Mouse (Mus musculus): ENCODE results near the gene Actb. TPM values are rescaled to one million over a fixed set of nuclear protein-coding genes. Genes with fewer than 3 reads are reported as not detected.
A peak's percentile ranks its signal among the peaks of the same experiment; 100 is the strongest.

The Actb gene
- total RNA-seq, 2 experiments from 2014 or later, result 3,167 to 3,215 TPM

DNA sequence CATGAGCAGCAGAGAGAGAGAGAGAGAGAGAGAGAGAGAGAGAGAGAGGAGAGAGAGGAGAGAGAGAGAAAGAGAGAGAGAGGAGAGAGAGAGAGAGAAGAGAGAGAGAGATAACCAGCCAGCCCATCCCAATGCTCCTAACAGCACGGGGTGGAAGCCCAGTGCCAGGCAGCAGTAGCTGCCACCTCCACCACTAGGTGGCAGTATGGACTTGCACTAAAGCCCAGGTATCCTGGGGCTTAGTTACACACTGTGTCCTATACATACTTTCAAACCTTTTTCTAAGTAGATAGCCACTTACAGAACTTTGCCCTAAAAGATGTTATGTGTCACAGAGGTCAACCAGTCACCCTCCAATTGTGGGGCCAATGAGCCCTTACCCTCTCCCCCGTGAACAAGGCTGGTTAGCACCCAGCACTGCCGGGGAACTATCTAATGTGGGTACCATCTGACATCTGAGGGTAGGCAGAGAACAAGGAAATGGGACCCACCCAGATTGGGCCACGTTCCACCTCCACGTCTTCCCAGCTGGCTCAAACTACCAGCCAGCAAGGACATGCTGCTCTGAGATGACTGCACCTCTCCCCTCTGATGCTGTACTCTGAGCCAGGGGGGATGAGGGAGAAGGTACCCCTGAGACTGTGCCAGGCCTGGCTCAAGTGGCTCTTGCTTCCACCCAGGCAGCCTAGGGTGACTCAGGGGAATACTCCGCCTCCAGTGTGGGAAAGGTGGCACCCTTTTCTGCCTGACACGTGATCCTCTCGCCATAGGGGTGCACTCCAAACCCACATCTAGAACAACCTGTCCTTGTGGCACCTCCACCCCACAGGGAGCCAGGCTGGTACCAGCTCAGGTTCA, 27.0 kb downstream of the Actb start:
- peak; percentile 82 to 94 for DNase-seq (ENCODE audit: low spot score in 2 of 2)

DNA sequence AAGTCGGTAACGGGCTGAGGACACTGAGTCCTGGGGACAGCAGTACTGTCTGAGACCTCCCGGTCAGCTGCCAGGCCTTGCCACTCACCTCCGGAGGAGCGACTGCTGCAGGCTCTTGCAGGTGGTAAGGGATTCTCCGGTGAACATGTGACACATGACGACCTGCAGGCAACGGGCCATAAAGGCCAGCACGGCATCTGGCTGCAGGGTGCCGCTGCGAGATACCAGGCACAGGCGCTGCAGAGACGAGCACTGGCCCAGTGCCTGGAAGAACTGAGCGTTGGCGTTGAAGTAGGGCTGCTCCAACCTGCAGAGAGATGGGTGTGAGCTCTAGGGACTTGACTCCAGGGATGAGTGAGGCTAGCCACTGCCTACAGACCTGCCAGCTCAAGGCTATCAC, 28.0 kb downstream of the Actb start:
- DNase-seq (ENCODE audit: low spot score in 2 of 2), result peak in 1 of 2 experiments; percentile 64

DNA sequence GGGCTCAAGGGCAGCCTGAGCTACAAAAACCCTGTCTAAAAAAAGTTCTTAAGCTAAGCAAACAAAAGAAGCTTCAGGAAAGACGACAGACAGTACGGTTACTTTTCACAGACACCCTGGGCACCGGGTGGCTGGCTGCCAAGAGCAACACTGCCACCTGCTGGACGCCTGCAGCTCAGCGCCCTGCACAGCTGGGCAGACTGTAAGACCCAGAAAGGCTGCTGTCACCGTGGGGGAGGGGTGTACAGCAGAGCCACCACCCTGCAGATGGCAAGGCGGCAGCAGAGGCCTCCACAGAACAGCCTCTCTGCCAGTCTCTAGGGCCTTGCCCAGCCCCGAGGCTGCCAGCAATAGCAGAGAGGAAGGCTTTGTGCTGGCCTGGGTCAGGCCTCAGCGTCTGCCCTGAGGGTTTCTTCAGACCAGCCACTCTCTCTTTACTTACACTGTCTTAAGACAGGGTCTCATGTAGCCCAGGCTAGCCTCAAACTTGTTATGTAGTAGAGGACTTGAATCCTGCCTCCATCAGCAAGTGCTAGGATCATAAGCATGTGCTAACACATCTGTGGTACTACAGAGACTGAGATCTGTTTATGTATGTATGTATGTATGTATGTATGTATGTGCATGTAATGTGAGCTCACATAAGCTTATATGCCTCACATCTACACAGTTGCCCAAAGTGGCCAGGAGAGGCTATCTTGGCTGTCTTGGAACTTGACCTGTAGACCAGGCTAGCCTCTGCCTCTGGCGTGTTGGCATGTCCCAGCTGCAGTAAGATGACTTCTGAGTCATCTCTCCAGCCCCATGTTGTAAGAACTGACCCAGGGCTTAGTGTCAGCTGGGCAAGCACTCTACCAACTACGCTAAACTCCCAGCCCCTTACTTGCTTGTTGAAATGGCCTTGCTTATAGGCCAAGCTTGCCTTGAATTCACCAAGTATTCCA, 28.9 kb downstream of the Actb start:
- peak; percentile 83 to 91 for DNase-seq (ENCODE audit: low spot score in 2 of 2)

DNA sequence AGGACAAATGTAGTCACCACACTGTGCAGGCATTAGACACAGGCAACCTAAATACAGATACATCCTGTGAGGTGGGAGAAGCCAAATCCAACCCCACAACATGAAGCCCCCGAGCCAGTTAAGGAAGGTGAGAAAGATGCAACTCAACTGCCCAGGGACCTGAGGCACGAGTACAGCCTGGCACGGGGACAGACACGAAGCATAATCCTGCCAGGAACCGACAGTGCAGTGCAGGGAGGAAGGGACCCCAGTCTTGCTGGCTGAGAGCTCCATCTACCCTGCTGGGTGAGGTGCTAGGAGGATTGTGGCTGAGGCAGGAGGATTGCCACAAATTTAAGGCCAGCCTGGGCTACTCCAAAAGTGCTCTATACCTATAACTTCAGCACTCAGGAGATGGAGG, 29.7 kb downstream of the Actb start:
- no peak for DNase-seq (ENCODE audit: low spot score in 2 of 2)

DNA sequence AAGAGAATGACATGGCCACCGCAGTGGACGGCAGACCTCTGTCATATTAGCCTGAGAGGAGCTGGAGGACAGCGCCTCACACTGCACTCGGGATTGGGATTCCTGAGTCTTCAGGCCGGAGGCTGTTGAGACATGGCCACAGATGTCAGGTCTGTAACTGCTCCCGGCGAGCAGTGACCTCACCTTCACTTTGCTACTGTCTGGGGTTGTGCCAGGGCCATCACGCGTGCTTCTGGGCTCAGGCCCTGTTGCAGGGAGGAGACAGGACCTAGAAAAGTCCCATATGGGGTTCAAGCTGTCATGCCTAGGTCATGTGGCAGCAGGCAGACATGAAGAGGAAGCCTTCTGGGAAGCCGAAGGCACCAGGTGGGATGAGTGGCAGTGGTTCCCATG, 31.0 kb downstream of the Actb start:
- DNase-seq (ENCODE audit: low spot score in 2 of 2), result no peak

DNA sequence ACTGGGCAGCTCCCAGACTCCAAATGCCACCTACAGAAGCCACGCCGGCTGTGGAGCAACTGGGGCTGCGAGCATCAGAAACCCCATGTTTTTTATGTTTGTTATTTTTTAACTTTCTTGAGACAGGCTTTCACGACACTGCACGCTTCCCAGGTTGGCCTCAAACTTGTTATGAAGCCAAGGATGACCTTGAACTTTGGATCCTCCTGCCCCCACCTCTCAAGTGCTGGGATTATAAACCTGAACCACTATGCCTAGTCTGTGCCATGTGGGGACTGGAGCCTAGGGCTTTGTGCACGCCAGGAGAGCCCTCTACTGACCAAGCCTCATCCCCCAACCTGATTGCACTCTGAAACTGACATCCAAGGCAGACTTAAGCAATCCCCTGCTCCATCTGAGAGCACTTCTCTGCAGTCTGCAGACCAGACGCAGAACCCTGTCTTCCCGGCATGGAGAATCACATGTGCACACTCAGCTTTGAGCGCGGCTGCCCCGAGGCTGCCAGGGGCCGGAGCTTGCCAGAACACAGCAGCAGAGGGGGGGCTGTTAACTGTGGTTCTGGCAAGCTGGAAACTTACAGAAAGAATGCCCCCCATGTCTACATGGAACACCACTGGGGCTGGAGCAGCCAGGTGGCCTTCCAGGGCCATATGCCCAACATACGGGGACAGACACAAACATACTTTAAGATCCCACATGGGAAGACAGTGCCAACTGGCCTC, 31.6 kb downstream of the Actb start:
- DNase-seq (ENCODE audit: low spot score in 2 of 2), result no peak

DNA sequence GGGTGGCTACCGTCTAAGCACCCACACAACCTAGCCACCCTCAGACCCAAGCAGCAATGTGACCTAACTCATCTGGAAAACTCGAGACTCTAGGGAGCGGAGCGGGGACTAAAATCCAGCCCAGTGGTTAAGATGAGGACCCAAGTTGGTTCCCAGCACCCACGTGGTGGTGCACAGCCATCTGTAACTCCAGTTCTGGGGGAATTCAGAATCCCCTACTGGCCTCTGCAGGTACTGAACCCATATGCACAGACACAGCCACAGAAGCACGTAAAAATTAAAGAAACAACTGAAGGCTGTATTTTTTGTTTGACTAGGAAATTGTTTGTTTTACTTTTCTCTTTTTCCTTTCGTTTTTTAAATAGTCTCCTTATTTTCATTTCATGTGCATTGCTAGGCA, 32.8 kb downstream of the Actb start:
- no peak for DNase-seq (ENCODE audit: low spot score in 2 of 2)

DNA sequence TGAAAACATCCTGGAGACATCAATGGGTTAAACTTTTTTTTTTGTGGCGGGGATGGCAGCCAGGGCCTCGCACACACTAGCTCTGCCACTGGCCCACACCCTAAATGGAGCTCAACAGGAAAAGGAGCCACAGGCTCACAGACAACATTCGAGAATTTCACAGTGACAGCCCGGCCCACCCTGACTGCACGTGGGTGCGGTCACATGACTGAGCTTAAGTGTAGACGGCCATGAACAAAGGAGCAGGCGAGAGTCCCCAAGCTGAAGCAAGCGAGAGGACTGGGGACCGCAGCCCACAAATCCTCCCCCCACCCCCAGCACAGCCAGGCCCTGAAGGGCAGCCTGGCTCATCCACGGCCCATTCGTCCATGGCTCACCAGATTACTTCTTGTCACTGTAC, 34.8 kb downstream of the Actb start:
- DNase-seq (ENCODE audit: low spot score in 2 of 2), result no peak

DNA sequence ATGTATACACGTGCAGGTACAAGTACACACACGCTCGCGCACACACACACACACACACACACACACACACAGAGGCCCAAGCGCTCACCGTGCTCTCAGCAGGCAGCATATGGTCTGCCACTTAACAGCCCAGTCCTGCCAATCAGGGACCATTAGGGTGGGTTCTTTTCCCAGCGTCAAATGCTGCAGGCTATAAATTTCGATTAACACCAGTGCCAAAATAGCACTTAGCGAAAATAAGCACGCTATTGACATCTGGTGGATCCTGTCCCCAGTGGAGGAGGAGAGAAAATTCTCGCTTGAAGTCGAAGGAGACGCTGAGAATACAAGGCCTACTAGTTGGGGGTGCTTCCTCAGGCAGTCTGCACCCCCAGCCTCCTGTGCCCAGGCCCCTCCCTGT, 37.1 kb downstream of the Actb start:
- DNase-seq (ENCODE audit: low spot score in 2 of 2), result peak in 1 of 2 experiments; percentile 48

DNA sequence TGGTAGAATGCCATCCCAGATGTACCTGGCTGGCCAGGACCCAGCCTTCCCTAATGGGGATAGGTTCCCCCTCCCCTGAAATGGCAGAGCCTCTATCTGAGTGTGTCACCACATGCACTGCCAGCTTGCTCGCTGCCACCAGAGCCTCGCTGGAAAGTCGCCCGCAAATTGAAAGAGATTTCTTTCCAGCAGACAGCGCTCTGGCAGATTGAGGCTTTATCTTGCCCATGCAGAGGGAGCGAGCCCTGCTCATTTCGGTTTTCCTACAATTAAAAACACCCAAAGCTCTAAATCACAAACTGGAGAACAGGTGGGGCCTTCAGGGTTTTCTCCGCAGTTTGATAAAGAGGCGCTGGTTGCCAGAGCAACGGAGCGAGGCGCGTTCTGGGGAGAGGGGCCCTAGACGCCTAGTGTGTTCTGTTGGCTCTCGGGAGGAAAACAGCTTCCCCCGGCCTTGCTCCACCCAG, 48.8 kb downstream of the Actb start:
- DNase-seq (ENCODE audit: low spot score in 2 of 2), result peak; percentile 85 to 91

DNA sequence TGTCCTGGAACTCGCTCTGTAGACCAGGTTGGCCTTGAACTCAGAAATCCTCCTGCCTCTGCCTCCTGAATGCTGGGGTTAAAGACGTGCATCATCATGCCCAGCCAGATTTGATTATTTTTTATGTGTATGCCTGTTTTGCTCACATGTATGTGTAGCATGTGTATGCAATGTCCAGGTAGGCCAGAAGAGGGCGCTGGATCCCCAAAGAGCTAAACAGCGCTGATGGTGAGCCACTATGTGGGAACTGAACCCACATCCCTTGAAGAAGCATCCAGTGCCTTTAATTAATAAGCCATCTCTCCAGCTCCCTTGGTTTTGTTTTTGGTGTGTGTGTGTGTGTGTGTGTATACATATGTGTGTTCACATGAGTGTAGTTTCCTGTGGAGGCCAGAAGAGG, 50.1 kb downstream of the Actb start:
- DNase-seq (ENCODE audit: low spot score in 2 of 2), result no peak

DNA sequence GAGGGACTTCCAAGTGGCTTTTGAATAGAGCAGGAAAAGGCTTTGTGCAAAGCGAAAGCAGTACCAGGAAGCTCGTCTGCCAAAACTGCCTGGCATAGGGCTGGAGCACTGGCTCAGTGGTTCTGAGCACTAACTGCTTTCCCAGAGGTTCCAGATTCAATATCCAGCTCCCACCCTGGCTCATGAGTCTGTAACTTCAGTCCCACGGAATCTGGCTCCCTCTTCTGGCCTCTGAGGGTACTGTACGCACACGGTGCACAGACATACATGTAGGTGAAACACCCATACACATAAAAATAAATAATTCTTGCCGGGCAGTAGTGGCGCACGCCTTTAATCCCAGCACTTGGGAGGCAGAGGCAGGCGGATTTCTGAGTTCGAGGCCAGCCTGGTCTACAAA, 51.7 kb downstream of the Actb start:
- peak in 1 of 2 experiments; percentile 69 for DNase-seq (ENCODE audit: low spot score in 2 of 2)

DNA sequence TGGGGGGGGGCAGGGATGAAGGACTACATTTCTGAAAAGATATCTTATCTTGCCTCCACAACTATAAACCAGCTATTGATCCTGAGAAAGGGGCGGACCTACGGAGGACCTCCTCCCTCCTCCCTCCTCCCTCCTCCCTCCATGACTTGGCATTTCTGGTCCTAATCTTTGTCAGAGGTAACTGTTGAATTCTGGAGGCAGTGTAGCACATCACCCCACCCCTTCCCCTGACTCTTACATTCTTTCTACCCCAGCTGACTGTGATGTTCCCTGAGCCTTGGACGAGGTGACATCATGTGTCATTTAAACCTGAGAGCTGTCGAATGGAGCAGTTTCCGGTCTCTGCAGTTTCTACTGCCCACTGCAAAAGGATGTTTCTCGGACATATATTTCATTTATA, 53.0 kb downstream of the Actb start:
- DNase-seq (ENCODE audit: low spot score in 2 of 2), result no peak

Other genes with a start within 250 kb of the Actb start
- gene Slc29a4, start 214.2 kb downstream of the Actb start, total RNA-seq (2021), result 10 to 100 TPM; 43.0 to 45.7 TPM
- gene Tnrc18, start 89.1 kb downstream of the Actb start, total RNA-seq (2021), result 100 to 1,000 TPM; 135 to 137 TPM
- gene Fbxl18, start 11.3 kb downstream of the Actb start, total RNA-seq (2021), result 10 to 100 TPM; 33.9 to 37.6 TPM
- 100 to 1,000 TPM; 165 to 188 TPM for gene Fscn1, start 53.6 kb upstream of the Actb start, total RNA-seq (2021)
- gene Rnf216, start 206.2 kb upstream of the Actb start, total RNA-seq (2021), result 10 to 100 TPM; 48.2 to 49.3 TPM
- under 1 TPM in 1 of 2 experiments, not detected in 1; 0.12 TPM for gene Olfr718-ps1, start 240.8 kb upstream of the Actb start, total RNA-seq (2021)